Mouse (Mus musculus) testis, adult 2 months (tissue): ENCODE results near the gene Prl2b1. TPM values are rescaled to one million over a fixed set of nuclear protein-coding genes. Genes with fewer than 3 reads are reported as not detected.

ENCODE experiments used
- H3K27ac ChIP-seq: fragments of 200-500 bp; 2 replicates; pipeline ENCODE4 v1.5.1; 2012; ENCODE audit warnings: low read depth, low read length; ENCODE audit not compliant: control insufficient read depth, insufficient read depth
- H3K27me3 ChIP-seq: fragments of 200-500 bp; 2 replicates; pipeline ENCODE4 v1.6.1; 2012; ENCODE audit warnings: mild to moderate bottlenecking, low read length, moderate library complexity; ENCODE audit not compliant: control insufficient read depth, insufficient read depth
- H3K36me3 ChIP-seq: fragments of 200-500 bp; 2 replicates; pipeline ENCODE4 v1.6.1; 2012; ENCODE audit warnings: mild to moderate bottlenecking, low read length; ENCODE audit not compliant: control insufficient read depth, insufficient read depth
- H3K4me1 ChIP-seq: fragments of 200-500 bp; 2 replicates; pipeline ENCODE4 v1.6.1; 2012; ENCODE audit warnings: low read length; ENCODE audit not compliant: control insufficient read depth, insufficient read depth
- H3K4me3 ChIP-seq: fragments of 200-500 bp; 2 replicates; pipeline ENCODE4 v1.5.1; 2012; ENCODE audit warnings: low read depth, mild to moderate bottlenecking, low read length, moderate library complexity, mixed read lengths; ENCODE audit not compliant: control insufficient read depth
- CTCF ChIP-seq: fragments of 200-500 bp; IDR thresholded peaks from 2 replicates; pipeline ENCODE4 v1.5.1; 2012; ENCODE audit warnings: low read depth, mild to moderate bottlenecking, inconsistent platforms, low read length, moderate library complexity; ENCODE audit not compliant: control insufficient read depth, insufficient read depth, insufficient replicate concordance
- POLR2A ChIP-seq: fragments of 200-500 bp; IDR thresholded peaks from 2 replicates; pipeline ENCODE4 v1.6.1; 2012; ENCODE audit warnings: low read depth, mild to moderate bottlenecking, inconsistent platforms, low read length, moderate library complexity; ENCODE audit not compliant: control insufficient read depth
- polyA plus RNA-seq: library from polyadenylated mRNA; depleted of rRNA; stranded (reverse); fragments of >200 nt; gene quantifications from 2 replicates; pipeline ENCODE4 v1.2.3, GENCODE M21; 2012; rRNA removed

Gene Prl2b1
- not detected in 2 replicates for polyA plus RNA-seq

GRCm38 (mm10) chr13:27390746-27391145 is at the start of gene Prl2b1:
Gene Prl2b1 (minus strand): TSS chr13:27390846.
- no peaks in the 10 kb centered on the region for H3K4me1 ChIP-seq
- H3K27me3 ChIP-seq, result no peaks in the 10 kb centered on the region
- no peaks in the 10 kb centered on the region for H3K36me3 ChIP-seq
- no peak within 1 kb of the TSS for H3K4me3 ChIP-seq
- no peak within 1 kb of the TSS for H3K27ac ChIP-seq
- TF ChIP-seq CTCF (no peak), POLR2A (no peak)

DNA sequence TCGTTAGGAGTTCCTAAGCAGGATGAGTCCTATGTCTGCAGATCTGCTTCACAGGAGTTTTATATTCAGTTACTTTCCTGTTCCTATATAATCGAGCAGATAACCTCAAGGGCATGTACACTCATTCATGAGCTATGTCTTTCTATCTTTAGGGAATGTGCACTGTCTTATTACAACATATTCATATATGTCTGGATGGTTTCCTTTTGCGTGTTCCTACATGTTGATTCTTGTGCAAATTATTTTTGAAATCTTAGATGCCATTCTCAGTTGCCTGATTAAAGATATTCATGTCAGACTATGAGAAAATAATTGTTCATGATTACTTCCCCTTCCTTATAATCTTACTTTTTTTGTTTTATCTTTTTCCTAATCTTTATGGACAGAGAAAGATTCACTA is 47.9 kb upstream of the Prl2b1 start, which contains the start of gene Prl8a6:
Prl8a6 (minus strand) TSS at position 101 of the 400 bp plus-strand sequence.
- no peak within 1 kb of the TSS for H3K4me3 ChIP-seq
- H3K27me3 ChIP-seq, result no peaks in the 10 kb centered on the region
- H3K27ac ChIP-seq, result no peak within 1 kb of the TSS
- H3K36me3 ChIP-seq, result no peaks in the 10 kb centered on the region
- H3K4me1 ChIP-seq, result no peaks in the 10 kb centered on the region
- no peak for TF ChIP-seq CTCF
- TF ChIP-seq POLR2A, result no peak

GRCm38 (mm10) chr13:27433159-27433558 is 42.5 kb upstream of the Prl2b1 start:
- no peak overlapping the region for H3K4me3 ChIP-seq
- TF ChIP-seq CTCF, result no peak
- TF ChIP-seq POLR2A, result no peak
- no peaks in the 10 kb centered on the region for H3K36me3 ChIP-seq

GRCm38 (mm10) chr13:27413640-27414039 is 23.0 kb upstream of the Prl2b1 start:
- Histone ChIP-seq H3K27me3 (no peaks in the 10 kb centered on the region), H3K36me3 (no peaks in the 10 kb centered on the region), H3K4me1 (no peaks in the 10 kb centered on the region), H3K27ac (no peak overlapping the region), H3K4me3 (no peak overlapping the region)
- no peak for TF ChIP-seq CTCF
- no peak for TF ChIP-seq POLR2A

More at GRCm38 (mm10) chr13:27433159-27433558, 42.5 kb upstream of the Prl2b1 start:
- Histone ChIP-seq H3K27me3 (no peaks in the 10 kb centered on the region), H3K27ac (no peak overlapping the region), H3K4me1 (no peaks in the 10 kb centered on the region)

DNA sequence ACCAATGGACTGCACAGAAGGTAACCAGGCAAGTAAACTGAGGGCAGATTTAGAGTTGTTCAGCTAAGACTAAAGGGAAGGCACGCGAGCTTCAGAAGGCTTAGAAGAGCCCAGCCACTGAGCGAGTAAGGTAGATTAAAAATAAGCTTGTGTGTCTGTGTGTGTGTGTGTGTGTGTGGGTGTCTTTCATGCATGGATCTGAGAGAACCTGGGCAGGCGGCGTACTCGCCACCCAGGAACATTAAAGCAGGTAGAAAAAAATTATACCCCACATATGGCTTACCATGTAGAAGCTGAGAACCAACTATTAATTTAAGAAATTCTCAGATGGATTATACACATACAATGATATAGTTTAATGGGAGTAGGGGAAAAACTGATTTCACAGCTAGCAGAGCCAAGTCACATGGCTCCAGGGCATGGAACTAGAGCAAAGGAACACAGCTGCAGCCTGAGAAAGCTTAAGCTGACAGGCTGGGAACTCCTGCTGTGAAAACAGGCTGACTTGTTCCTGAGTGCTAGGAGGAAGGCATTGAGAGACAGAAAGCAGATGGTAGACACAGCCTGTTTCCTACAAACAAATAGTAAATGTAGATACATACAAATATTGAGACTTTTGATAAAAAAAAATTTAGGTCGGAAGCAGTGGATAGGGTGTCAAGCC is 8.5 kb upstream of the Prl2b1 start:
- Histone ChIP-seq H3K4me3 (no peak overlapping the region), H3K36me3 (no peaks in the 10 kb centered on the region), H3K27me3 (no peaks in the 10 kb centered on the region), H3K4me1 (no peaks in the 10 kb centered on the region), H3K27ac (no peak overlapping the region)
- no peak for TF ChIP-seq CTCF
- TF ChIP-seq POLR2A, result no peak

GRCm38 (mm10) chr13:27345373-27345772 is 45.3 kb downstream of the Prl2b1 start, which contains the start of gene Prl8a2:
Gene Prl8a2 (plus strand): TSS chr13:27345673.
- no peaks in the 10 kb centered on the region for H3K36me3 ChIP-seq
- TF ChIP-seq CTCF (no peak), POLR2A (no peak)
- H3K27ac ChIP-seq, result no peak within 1 kb of the TSS
- no peaks in the 10 kb centered on the region for H3K4me1 ChIP-seq
- no peaks in the 10 kb centered on the region for H3K27me3 ChIP-seq
- no peak within 1 kb of the TSS for H3K4me3 ChIP-seq

- no peak for TF ChIP-seq CTCF
- no peak for TF ChIP-seq POLR2A
- no peaks in the 10 kb centered on the region for H3K36me3 ChIP-seq
- H3K27me3 ChIP-seq, result no peaks in the 10 kb centered on the region
- no peaks in the 10 kb centered on the region for H3K4me1 ChIP-seq
- no peak overlapping the region for H3K27ac ChIP-seq
- H3K4me3 ChIP-seq, result no peak overlapping the region
Measured at GRCm38 (mm10) chr13:27342733-27343275, 47.8 kb downstream of the Prl2b1 start.
